Mouse (Mus musculus): Measurements from ENCODE around the gene Fitm1. TPM values are rescaled to one million over a fixed set of nuclear protein-coding genes. Genes with fewer than 3 reads are reported as not detected.
A peak's percentile ranks its signal among the peaks of the same experiment; 100 is the strongest.

Gene Fitm1
- polyA plus RNA-seq, 1 experiment, result 12.8 TPM

DNA sequence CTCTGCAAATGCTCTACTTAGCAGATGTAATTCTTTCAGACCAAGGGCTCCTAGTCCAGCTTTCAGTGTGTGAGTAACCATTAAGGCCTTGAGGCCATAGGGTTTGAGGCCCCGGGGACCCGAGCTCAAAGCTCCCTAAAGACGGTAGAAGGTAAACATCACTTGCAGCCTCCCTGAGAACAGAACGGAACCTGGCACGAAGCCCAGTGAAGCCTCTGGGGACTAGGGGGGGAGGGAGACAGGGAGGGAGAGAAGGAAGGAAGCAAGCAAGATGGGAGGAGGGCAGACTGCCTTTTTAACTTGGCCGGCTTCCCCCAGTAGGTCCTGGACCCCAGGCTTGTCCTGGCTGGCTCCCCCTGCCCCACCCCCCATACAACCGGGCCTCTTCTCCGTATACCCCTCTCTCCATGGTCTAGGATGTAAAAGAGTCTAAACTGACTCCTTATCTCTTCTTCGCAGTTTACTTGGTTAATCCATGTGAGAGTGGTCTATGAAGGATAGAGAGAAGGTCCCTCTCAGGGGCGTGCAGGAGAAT is 34.6 kb upstream of the Fitm1 start:
- Histone ChIP-seq H3K36me3 (ENCODE audit: control insufficient read depth, insufficient read depth) (peaks cover 33% of the 10 kb centered on the region), H3ac (ENCODE audit: control insufficient read depth, insufficient read length) (peak overlapping the region; percentile 58), H3K4me3 (peak overlapping the region; percentile 92), H3K4me2 (ENCODE audit: low read depth) (peak overlapping the region; percentile 94), H3K79me2 (ENCODE audit: control insufficient read depth, insufficient read depth) (peaks cover 34% of the 10 kb centered on the region), H3K27me3 (ENCODE audit: control insufficient read depth, insufficient read depth, insufficient read length) (no peaks in the 10 kb centered on the region)
- no peak for TF ChIP-seq TCF3 (IDR thresholded peaks at IDR 0.05; ENCODE audit: insufficient read length, low read depth)
- no peak for TF ChIP-seq MAX (IDR thresholded peaks at IDR 0.05; ENCODE audit: low read depth)
- no peak for TF ChIP-seq USF1 (IDR thresholded peaks at IDR 0.05; ENCODE audit: low read depth)
- no peak for TF ChIP-seq TCF12 (IDR thresholded peaks at IDR 0.05; ENCODE audit: insufficient read depth, poor library complexity, severe bottlenecking)
- TF ChIP-seq MYOD1 (IDR thresholded peaks at IDR 0.05; ENCODE audit: control insufficient read depth in 1 of 3, insufficient read length in 2 of 3, low read depth in 2 of 3), result no peak
- TF ChIP-seq POLR2AphosphoS2 (IDR thresholded peaks at IDR 0.05; ENCODE audit: insufficient read length, low read depth), result no peak
- no peak for TF ChIP-seq MYOG (IDR thresholded peaks at IDR 0.05; ENCODE audit: control insufficient read depth in 1 of 3, insufficient read depth in 1 of 3, insufficient read length in 2 of 3, low read depth in 2 of 3)
- TF ChIP-seq POLR2A (IDR thresholded peaks at IDR 0.05; ENCODE audit: insufficient read length, low read depth), result no peak
- no peak for TF ChIP-seq SRF (IDR thresholded peaks at IDR 0.05; ENCODE audit: control insufficient read depth, insufficient read length, low read depth)
- no peak for TF ChIP-seq REST (IDR thresholded peaks at IDR 0.05; ENCODE audit: insufficient read depth, insufficient read length)
- no peak for TF ChIP-seq CEBPB (IDR thresholded peaks at IDR 0.05; ENCODE audit: insufficient read depth, poor library complexity, severe bottlenecking)
- TF ChIP-seq E2F4 (IDR thresholded peaks at IDR 0.05; ENCODE audit: insufficient read depth), result no peak

DNA sequence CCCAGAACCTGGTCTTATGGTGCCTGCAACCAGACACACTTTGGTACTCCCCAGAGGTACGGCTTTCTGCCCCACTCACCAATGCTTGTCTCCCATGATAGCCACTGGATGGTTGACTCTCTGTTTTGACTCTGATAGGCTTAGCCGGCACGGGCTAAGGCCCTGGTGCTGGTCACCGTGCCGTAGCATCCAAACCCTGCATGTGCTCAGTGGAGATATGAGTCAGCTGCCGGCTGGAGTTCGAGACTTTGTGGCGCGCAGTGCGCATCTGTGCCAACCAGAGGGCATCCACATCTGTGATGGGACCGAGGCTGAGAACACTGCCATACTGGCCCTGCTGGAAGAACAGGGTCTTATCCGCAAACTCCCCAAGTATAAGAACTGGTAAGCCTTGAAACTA is 33.1 kb upstream of the Fitm1 start:
- Histone ChIP-seq H3K4me2 (ENCODE audit: low read depth) (peak overlapping the region; percentile 94), H3K79me2 (ENCODE audit: control insufficient read depth, insufficient read depth) (peaks cover 34% of the 10 kb centered on the region), H3K27me3 (ENCODE audit: control insufficient read depth, insufficient read depth, insufficient read length) (no peaks in the 10 kb centered on the region), H3ac (ENCODE audit: control insufficient read depth, insufficient read length) (no peak overlapping the region), H3K36me3 (ENCODE audit: control insufficient read depth, insufficient read depth) (peaks cover 48% of the 10 kb centered on the region), H3K4me3 (peak overlapping the region; percentile 92)
- no peak for TF ChIP-seq CEBPB (IDR thresholded peaks at IDR 0.05; ENCODE audit: insufficient read depth, poor library complexity, severe bottlenecking)
- no peak for TF ChIP-seq TCF3 (IDR thresholded peaks at IDR 0.05; ENCODE audit: insufficient read length, low read depth)
- no peak for TF ChIP-seq USF1 (IDR thresholded peaks at IDR 0.05; ENCODE audit: low read depth)
- peak; percentile 75 for TF ChIP-seq POLR2AphosphoS2 (IDR thresholded peaks at IDR 0.05; ENCODE audit: insufficient read length, low read depth)
- no peak for TF ChIP-seq MYOG (IDR thresholded peaks at IDR 0.05; ENCODE audit: control insufficient read depth in 1 of 3, insufficient read depth in 1 of 3, insufficient read length in 2 of 3, low read depth in 2 of 3)
- TF ChIP-seq POLR2A (IDR thresholded peaks at IDR 0.05; ENCODE audit: insufficient read length, low read depth), result peak; percentile 45
- TF ChIP-seq REST (IDR thresholded peaks at IDR 0.05; ENCODE audit: insufficient read depth, insufficient read length), result no peak

DNA sequence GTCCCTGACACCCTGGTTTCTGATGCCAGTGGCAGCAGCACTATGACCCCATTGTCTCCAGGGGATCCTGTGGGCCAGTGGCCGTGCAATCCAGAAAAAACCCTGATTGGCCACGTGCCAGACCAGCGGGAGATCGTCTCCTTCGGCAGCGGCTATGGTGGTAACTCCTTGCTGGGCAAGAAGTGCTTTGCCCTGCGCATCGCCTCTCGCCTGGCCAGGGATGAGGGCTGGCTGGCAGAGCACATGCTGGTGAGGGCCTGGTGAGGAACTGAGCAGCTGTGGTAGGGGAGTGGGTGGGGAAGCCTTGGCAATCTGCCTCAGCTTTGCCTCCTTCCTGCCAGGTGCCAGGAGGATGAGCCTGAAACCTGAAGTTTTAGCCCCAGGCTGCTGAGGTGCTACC is 31.1 kb upstream of the Fitm1 start:
- Histone ChIP-seq H3K79me2 (ENCODE audit: control insufficient read depth, insufficient read depth) (peaks cover 34% of the 10 kb centered on the region), H3K36me3 (ENCODE audit: control insufficient read depth, insufficient read depth) (peaks cover 68% of the 10 kb centered on the region), H3K4me2 (ENCODE audit: low read depth) (no peak overlapping the region), H3ac (ENCODE audit: control insufficient read depth, insufficient read length) (no peak overlapping the region), H3K27me3 (ENCODE audit: control insufficient read depth, insufficient read depth, insufficient read length) (no peaks in the 10 kb centered on the region), H3K4me3 (no peak overlapping the region)
- TF ChIP-seq CEBPB (IDR thresholded peaks at IDR 0.05; ENCODE audit: insufficient read depth, poor library complexity, severe bottlenecking) (no peak), MYOG (IDR thresholded peaks at IDR 0.05; ENCODE audit: control insufficient read depth in 1 of 3, insufficient read depth in 1 of 3, insufficient read length in 2 of 3, low read depth in 2 of 3) (peak in 1 of 3 experiments; percentile 24), MYOD1 (IDR thresholded peaks at IDR 0.05; ENCODE audit: control insufficient read depth in 1 of 3, insufficient read length in 2 of 3, low read depth in 2 of 3) (peak in 1 of 3 experiments; percentile 34), POLR2AphosphoS2 (IDR thresholded peaks at IDR 0.05; ENCODE audit: insufficient read length, low read depth) (peak; percentile 64)

DNA sequence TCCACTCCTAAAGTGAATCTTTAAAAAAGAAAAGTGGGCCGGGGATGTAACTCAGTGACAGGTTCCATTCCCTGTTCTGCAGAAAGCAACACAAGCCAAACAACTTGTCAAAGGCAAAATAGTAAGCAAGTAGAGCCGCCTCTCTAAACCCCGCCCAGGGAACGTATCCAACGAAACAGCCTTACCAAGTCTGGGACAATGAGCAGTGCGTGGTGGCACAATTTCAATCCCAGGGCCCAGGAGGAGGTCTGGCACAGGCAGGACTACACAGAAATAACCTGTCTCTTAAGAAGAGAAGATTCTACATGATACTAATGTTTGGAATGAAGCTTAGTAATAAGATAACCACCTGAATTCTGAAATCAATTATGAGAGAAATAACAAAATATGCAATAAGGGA is 25.2 kb upstream of the Fitm1 start:
- Histone ChIP-seq H3K36me3 (ENCODE audit: control insufficient read depth, insufficient read depth) (peaks cover 53% of the 10 kb centered on the region), H3K4me2 (ENCODE audit: low read depth) (no peak overlapping the region), H3K4me3 (no peak overlapping the region), H3K27me3 (ENCODE audit: control insufficient read depth, insufficient read depth, insufficient read length) (no peaks in the 10 kb centered on the region), H3K79me2 (ENCODE audit: control insufficient read depth, insufficient read depth) (no peaks in the 10 kb centered on the region), H3ac (ENCODE audit: control insufficient read depth, insufficient read length) (no peak overlapping the region)
- TF ChIP-seq TCF3 (IDR thresholded peaks at IDR 0.05; ENCODE audit: insufficient read length, low read depth) (no peak), POLR2AphosphoS2 (IDR thresholded peaks at IDR 0.05; ENCODE audit: insufficient read length, low read depth) (peak; percentile 48), TCF12 (IDR thresholded peaks at IDR 0.05; ENCODE audit: insufficient read depth, poor library complexity, severe bottlenecking) (no peak)

DNA sequence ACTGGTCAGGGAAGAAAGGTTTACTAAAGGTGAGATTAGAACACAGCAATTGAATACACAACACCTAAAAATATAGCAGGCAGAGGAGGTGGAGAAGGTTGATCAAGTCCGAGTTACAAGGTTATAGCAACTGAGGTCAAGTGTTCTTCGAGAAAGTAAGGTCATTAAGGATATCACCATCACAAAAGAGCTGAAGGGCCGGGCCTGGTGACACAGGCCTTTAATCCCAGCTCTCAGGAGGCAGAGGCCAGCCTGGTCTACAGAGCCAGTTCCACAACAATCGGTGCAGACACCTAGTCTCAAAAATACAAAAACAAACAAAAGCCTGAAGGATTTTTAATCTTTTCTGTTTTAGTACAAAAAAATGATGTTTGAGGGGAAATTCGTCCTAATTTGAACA is 24.1 kb upstream of the Fitm1 start:
- Histone ChIP-seq H3ac (ENCODE audit: control insufficient read depth, insufficient read length) (no peak overlapping the region), H3K4me3 (no peak overlapping the region), H3K4me2 (ENCODE audit: low read depth) (no peak overlapping the region), H3K27me3 (ENCODE audit: control insufficient read depth, insufficient read depth, insufficient read length) (no peaks in the 10 kb centered on the region), H3K79me2 (ENCODE audit: control insufficient read depth, insufficient read depth) (no peaks in the 10 kb centered on the region), H3K36me3 (ENCODE audit: control insufficient read depth, insufficient read depth) (peaks cover 42% of the 10 kb centered on the region)
- TF ChIP-seq POLR2AphosphoS2 (IDR thresholded peaks at IDR 0.05; ENCODE audit: insufficient read length, low read depth), result peak; percentile 90
- no peak for TF ChIP-seq MYOD1 (IDR thresholded peaks at IDR 0.05; ENCODE audit: control insufficient read depth in 1 of 3, insufficient read length in 2 of 3, low read depth in 2 of 3)
